Mouse (Mus musculus): ENCODE data around the gene Smad1. TPM values are rescaled to one million over a fixed set of nuclear protein-coding genes. Genes with fewer than 3 reads are reported as not detected.

Gene Smad1
- polyA plus RNA-seq, 1 experiment from 2014 or later: 58.0 TPM

DNA sequence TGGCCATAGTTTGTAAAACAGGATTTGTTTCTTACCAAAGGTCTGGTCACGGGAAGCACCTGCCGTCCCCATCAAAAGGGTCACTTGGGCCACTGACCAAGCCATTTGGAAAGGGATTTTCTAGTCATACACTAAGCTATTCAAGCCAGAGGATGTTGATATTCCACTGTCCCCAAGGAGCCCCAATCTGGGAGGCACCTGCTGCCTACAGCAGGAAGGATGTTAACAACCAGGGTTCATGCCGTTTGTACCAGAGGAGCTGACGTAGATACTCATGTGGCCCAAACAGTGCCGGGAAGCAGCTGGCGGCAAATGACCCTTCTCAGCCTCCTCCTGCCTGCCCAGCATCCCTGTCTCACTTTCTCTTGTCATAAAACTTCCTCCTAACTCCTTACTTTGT is 73.8 kb downstream of the Smad1 start:
- H3K36me3 ChIP-seq: no peaks in the 10 kb centered on the region
- ATAC-seq (ENCODE audit: insufficient number of reproducible peaks, insufficient read depth, low FRiP score, low TSS enrichment, low read depth): no peak
- H3K4me1 ChIP-seq: peaks cover 31% of the 10 kb centered on the region
- peak overlapping the region; percentile 1; the same call in 1 of the 2 replicates for H3K27ac ChIP-seq
- WGBS: 84% methylated on average over 6 of the region's 6 CpGs
- no peak overlapping the region for H3K9ac ChIP-seq
- H3K4me3 ChIP-seq: no peak overlapping the region
- H3K9me3 ChIP-seq: no peaks in the 10 kb centered on the region
- H3K27me3 ChIP-seq: no peaks in the 10 kb centered on the region
- H3K4me2 ChIP-seq: 0 out of 2 replicates have a peak overlapping the region, but pooled peaks have one; percentile 27

- Histone ChIP-seq H3K4me3 (no peak overlapping the region), H3K4me2 (peak overlapping the region; percentile 27; the same call in 1 of the 2 replicates), H3K36me3 (no peaks in the 10 kb centered on the region), H3K4me1 (peaks cover 31% of the 10 kb centered on the region), H3K27me3 (no peaks in the 10 kb centered on the region), H3K9ac (no peak overlapping the region), H3K27ac (no peak overlapping the region), H3K9me3 (no peaks in the 10 kb centered on the region)
- no peak for ATAC-seq (ENCODE audit: insufficient number of reproducible peaks, insufficient read depth, low FRiP score, low TSS enrichment, low read depth)
- 72% methylated on average over 5 of the region's 5 CpGs for WGBS
These were observed 74.4 kb downstream of the Smad1 start for GRCm38 (mm10) chr8:79324928-79325327.

DNA sequence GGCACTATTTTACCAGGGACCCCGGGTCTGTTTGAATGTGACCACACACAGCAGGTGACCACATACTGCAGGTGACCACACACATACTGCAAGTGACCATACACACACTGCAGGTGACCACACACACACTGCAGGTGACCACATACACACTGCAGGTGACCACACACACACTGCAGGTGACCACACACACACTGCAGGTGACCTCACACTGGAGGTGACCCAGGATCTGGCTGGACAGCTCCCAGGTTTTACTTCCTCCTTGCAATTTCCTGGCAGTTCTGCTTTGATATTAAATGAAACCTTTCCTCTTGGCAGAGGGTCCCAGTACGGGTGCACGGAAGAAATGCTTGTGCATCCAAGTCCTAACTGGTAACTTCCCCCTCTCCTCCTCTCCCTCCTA is 75.3 kb downstream of the Smad1 start:
- no peak overlapping the region for H3K4me2 ChIP-seq
- no peak overlapping the region for H3K4me3 ChIP-seq
- no peaks in the 10 kb centered on the region for H3K27me3 ChIP-seq
- H3K9ac ChIP-seq: no peak overlapping the region
- no peak overlapping the region for H3K27ac ChIP-seq
- ATAC-seq (ENCODE audit: insufficient number of reproducible peaks, insufficient read depth, low FRiP score, low TSS enrichment, low read depth): no peak
- H3K36me3 ChIP-seq: no peaks in the 10 kb centered on the region
- H3K9me3 ChIP-seq: no peaks in the 10 kb centered on the region
- peaks cover 26% of the 10 kb centered on the region for H3K4me1 ChIP-seq
- 55% methylated on average over 3 of the region's 3 CpGs for WGBS

DNA sequence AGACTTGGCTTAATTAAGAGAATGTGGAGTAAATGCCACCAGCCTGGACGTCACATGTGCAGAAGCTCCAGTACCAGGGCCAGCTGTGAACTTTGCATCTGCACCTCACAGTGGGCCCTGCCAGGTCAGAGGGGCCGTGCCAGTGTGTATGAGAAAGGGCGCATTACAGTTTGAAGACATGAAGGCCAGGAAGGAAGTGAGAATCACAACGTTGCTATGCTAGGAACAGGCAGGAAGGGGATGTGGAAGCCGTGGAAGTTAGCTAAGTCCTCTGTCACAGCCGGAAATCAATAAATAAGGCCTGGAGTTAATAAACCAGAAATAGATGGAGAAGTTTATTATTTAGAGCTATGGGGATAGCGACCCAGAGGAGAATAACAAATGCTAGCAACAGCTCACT is 76.2 kb downstream of the Smad1 start:
- 50% methylated on average over 7 of the region's 7 CpGs for WGBS
- Histone ChIP-seq H3K4me3 (no peak overlapping the region), H3K27ac (no peak overlapping the region), H3K9me3 (no peaks in the 10 kb centered on the region), H3K9ac (0 out of 2 replicates have a peak overlapping the region, but pooled peaks have one; percentile 11), H3K36me3 (no peaks in the 10 kb centered on the region), H3K27me3 (no peaks in the 10 kb centered on the region), H3K4me1 (peaks cover 26% of the 10 kb centered on the region), H3K4me2 (no peak overlapping the region)
- ATAC-seq (ENCODE audit: insufficient number of reproducible peaks, insufficient read depth, low FRiP score, low TSS enrichment, low read depth): no peak

DNA sequence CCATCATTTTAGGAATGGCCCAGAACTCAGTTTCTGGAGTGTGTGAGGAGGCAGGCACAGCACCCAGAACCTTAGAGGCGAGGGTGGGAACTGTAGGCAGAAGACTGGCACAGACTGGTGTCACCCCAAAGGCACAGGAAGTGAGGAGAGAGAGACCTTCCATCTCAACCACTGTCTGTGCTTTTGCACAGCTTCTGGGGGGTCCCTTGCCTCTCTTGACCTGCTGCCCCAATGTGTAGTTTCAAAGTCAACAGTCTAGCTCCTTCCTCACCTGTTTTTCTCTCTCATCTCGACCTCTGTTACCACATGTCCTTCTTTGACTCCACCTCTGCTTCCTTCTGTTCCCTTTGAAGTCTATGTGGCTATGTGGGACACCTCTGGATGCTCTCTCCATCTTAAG is 88.5 kb downstream of the Smad1 start:
- Histone ChIP-seq H3K4me1 (no peaks in the 10 kb centered on the region), H3K9ac (no peak overlapping the region), H3K9me3 (no peaks in the 10 kb centered on the region), H3K36me3 (no peaks in the 10 kb centered on the region), H3K4me3 (no peak overlapping the region), H3K27me3 (no peaks in the 10 kb centered on the region), H3K4me2 (no peak overlapping the region), H3K27ac (no peak overlapping the region)
- WGBS: 69% methylated on average over 2 of the region's 2 CpGs
- ATAC-seq (ENCODE audit: insufficient number of reproducible peaks, insufficient read depth, low FRiP score, low TSS enrichment, low read depth): no peak

- Histone ChIP-seq H3K4me3 (no peak overlapping the region), H3K27me3 (no peaks in the 10 kb centered on the region), H3K9ac (no peak overlapping the region), H3K9me3 (no peaks in the 10 kb centered on the region), H3K36me3 (no peaks in the 10 kb centered on the region), H3K4me1 (peaks cover 6% of the 10 kb centered on the region), H3K4me2 (no peak overlapping the region), H3K27ac (no peak overlapping the region)
- WGBS: 67% methylated on average over 5 of the region's 5 CpGs
- ATAC-seq (ENCODE audit: insufficient number of reproducible peaks, insufficient read depth, low FRiP score, low TSS enrichment, low read depth): no peak
These were observed 93.4 kb downstream of the Smad1 start for GRCm38 (mm10) chr8:79305941-79306340.

GRCm38 (mm10) chr8:79301548-79301947 is 97.8 kb downstream of the Smad1 start:
- WGBS: 64% methylated on average over 3 of the region's 3 CpGs

DNA sequence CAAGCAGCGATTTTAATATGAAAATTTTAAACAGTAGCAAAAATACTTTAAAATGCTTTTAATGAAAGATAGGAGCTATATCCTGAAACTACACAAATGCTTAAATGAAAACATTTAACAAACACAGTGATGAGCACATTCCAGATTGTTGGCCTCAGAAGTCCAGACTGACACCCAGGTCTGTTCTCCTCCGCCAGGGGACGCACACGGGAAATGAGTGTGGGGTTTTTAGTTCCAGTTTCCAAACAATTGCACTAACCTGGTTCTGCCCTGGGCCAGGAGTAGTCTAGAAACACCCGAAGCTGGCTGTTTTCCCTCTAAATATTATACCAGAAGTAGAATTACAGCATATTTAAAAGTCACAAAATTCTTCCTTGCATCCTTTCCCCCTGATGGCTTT is 99.6 kb downstream of the Smad1 start:
- 78% methylated on average over 5 of the region's 5 CpGs for WGBS
- Histone ChIP-seq H3K27me3 (no peaks in the 10 kb centered on the region), H3K9me3 (no peaks in the 10 kb centered on the region), H3K36me3 (no peaks in the 10 kb centered on the region), H3K4me1 (peaks cover 14% of the 10 kb centered on the region), H3K27ac (no peak overlapping the region), H3K9ac (no peak overlapping the region), H3K4me2 (no peak overlapping the region), H3K4me3 (no peak overlapping the region)
- no peak for ATAC-seq (ENCODE audit: insufficient number of reproducible peaks, insufficient read depth, low FRiP score, low TSS enrichment, low read depth)

More at GRCm38 (mm10) chr8:79301548-79301947, 97.8 kb downstream of the Smad1 start:
- H3K36me3 ChIP-seq: no peaks in the 10 kb centered on the region
- no peak overlapping the region for H3K9ac ChIP-seq
- no peak overlapping the region for H3K27ac ChIP-seq
- no peaks in the 10 kb centered on the region for H3K9me3 ChIP-seq
- no peak for ATAC-seq (ENCODE audit: insufficient number of reproducible peaks, insufficient read depth, low FRiP score, low TSS enrichment, low read depth)
- H3K4me3 ChIP-seq: no peak overlapping the region
- no peak overlapping the region for H3K4me2 ChIP-seq
- no peaks in the 10 kb centered on the region for H3K27me3 ChIP-seq
- H3K4me1 ChIP-seq: peaks cover 6% of the 10 kb centered on the region

- Histone ChIP-seq H3K9ac (no peak overlapping the region), H3K4me3 (no peak overlapping the region), H3K27ac (no peak overlapping the region), H3K9me3 (no peaks in the 10 kb centered on the region), H3K4me1 (peaks cover 22% of the 10 kb centered on the region), H3K27me3 (no peaks in the 10 kb centered on the region), H3K36me3 (no peaks in the 10 kb centered on the region), H3K4me2 (no peak overlapping the region)
- WGBS: 40% methylated on average over 3 of the region's 3 CpGs
- no peak for ATAC-seq (ENCODE audit: insufficient number of reproducible peaks, insufficient read depth, low FRiP score, low TSS enrichment, low read depth)
These were observed 101.6 kb downstream of the Smad1 start for GRCm38 (mm10) chr8:79297763-79298162.

DNA sequence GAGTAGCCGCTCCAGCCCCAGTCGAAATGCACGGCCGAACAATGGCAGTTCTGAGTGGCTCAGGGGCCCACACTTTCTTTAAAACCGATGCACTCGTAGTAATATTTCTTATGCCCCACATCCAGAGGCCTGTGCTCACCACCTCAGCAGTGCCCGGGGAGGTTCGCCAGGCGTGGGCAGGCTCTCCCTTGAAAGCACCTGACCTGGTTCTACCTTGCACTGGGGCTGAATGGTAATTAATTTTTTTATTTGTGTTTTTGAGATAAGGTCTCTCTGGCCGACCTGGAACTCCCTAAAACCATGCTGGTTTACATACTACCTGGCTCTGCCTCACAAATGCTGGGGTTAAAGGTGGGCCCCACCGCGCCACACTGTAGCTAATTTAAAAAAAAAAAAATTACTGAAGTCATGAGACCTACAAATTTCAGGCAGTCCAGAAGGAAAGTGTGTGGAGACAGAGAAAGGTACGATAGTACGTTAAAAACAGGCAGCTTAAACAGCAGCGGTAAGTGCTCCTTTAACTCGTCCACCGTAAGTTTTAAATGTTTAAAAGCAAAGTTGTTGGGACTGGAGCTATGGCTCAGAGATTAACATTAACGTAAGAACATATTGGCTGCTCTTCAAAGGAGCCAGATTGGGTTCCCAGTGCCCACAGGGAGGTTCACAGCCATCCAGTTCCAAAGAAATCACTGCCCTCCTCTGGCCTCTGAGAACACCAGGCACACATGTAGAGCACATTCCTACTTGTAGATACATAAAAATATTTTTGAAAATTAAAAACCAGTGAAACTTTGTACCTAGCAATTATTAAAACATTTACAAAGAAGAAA is 103.8 kb downstream of the Smad1 start:
- Histone ChIP-seq H3K4me1 (peaks cover 16% of the 10 kb centered on the region), H3K36me3 (no peaks in the 10 kb centered on the region), H3K9ac (peak overlapping the region; percentile 87), H3K27ac (peak overlapping the region; percentile 99), H3K4me3 (peak overlapping the region; percentile 63), H3K27me3 (no peaks in the 10 kb centered on the region), H3K4me2 (peak overlapping the region; percentile 80), H3K9me3 (no peaks in the 10 kb centered on the region)
- no peak for ATAC-seq (ENCODE audit: insufficient number of reproducible peaks, insufficient read depth, low FRiP score, low TSS enrichment, low read depth)
- 14% methylated on average over 18 of the region's 18 CpGs for WGBS

DNA sequence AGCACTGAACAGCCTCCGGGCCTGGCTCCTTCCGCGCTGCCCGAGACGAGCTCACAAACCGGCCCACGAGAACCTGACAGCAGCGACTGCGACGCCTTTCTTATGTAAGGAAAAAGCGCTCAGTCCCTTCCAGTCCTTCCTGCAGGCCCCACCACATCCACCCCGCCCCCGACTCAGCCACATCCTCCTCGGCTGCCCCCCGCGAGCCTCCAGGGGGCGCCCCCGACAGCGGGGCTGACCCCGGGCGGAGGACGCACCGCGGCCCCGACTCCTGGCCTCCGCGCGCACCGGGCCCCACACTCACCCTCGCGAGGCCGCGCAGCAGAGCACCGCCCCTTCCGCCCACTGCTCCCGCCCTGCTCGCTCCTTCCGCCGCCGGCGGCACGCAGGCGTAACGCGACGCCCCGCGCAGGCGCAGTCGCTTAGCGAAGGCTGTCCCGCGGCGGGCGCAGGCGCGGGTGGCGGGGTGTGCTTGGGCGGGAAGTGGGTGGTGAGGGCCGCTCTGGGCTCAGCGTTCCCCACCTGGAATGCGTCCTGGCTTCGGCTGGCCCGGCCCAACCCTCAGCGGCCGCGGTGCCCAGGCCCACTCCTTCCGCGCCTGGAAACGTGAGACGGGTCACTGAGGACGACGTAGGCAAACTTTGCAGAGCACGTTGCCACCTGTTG is 104.6 kb downstream of the Smad1 start, which contains the start of gene Mmaa:
Gene Mmaa (minus strand): TSS at position 328 of the 666 bp plus-strand sequence.
- ATAC-seq (ENCODE audit: insufficient number of reproducible peaks, insufficient read depth, low FRiP score, low TSS enrichment, low read depth): peak; percentile 96
- H3K9me3 ChIP-seq: no peaks in the 10 kb centered on the region
- no peaks in the 10 kb centered on the region for H3K36me3 ChIP-seq
- peaks cover 16% of the 10 kb centered on the region for H3K4me1 ChIP-seq
- peak within 1 kb of the TSS; percentile 80 for H3K4me2 ChIP-seq
- peak within 1 kb of the TSS; percentile 63 for H3K4me3 ChIP-seq
- under 1% methylated on average over 74 of the region's 74 CpGs for WGBS
- H3K27me3 ChIP-seq: no peaks in the 10 kb centered on the region
- peak within 1 kb of the TSS; percentile 99 for H3K27ac ChIP-seq
- peak within 1 kb of the TSS; percentile 87 for H3K9ac ChIP-seq

DNA sequence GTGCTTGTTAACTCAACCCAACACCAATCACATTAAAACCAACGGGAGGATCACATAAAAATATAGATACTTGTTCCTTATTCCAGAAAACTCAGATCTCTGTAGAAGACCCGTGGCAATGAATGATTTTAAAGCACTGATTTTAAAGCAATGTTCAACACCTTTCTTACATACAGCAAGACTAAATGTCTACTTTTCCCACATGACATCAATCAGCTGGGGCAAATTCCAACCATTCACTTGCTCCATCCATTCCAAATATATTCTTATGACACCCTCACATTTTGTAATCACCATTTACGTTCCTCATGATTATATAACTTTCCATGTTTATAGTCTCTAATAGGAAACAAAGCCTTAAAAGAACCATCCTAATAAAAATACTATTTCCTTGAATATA is 105.5 kb downstream of the Smad1 start:
- no peak for ATAC-seq (ENCODE audit: insufficient number of reproducible peaks, insufficient read depth, low FRiP score, low TSS enrichment, low read depth)
- 53% methylated on average over 3 of the region's 3 CpGs for WGBS
- Histone ChIP-seq H3K4me3 (peak overlapping the region; percentile 63), H3K27me3 (no peaks in the 10 kb centered on the region), H3K27ac (peak overlapping the region; percentile 99), H3K36me3 (no peaks in the 10 kb centered on the region), H3K4me1 (peaks cover 16% of the 10 kb centered on the region), H3K9ac (peak overlapping the region; percentile 37; the same call in 1 of the 2 replicates), H3K4me2 (peak overlapping the region; percentile 80), H3K9me3 (no peaks in the 10 kb centered on the region)
